ENCODE assay signal across 32 mouse cellular contexts in genomic region chr10:128005479-128005878, GRCm38 (mm10). TPM values are rescaled to one million over a fixed set of nuclear protein-coding genes. Genes with fewer than 3 reads are reported as not detected.
A peak's percentile ranks its signal among the peaks of the same experiment; 100 is the strongest.
DNase-seq lines count a peak whose midpoint lies in the region; ATAC-seq and TF ChIP-seq lines count a peak whose summit lies in the region.
"Had no signal": no experiment of that assay in that cellular context is flagged by ENCODE, and none has a peak within 500 bp of the region (broad histone marks: within the 10 kb centered on the region; RNA-seq: fewer than 3 reads in every experiment).

No protein-coding gene starts in this region.

- no peaks in the 10 kb centered on the region for H3K36me3 ChIP-seq in liver, postnatal 0 days (replicated peaks; ENCODE audit: insufficient read depth, low read length)
- no peaks in the 10 kb centered on the region for H3K36me3 ChIP-seq in intestine, postnatal 0 days (ENCODE audit: control insufficient read depth, insufficient read depth)
- H3K36me3 ChIP-seq in stomach, embryonic 16.5 days (ENCODE audit: control insufficient read depth, insufficient read depth, low read length): no peaks in the 10 kb centered on the region
- H3K36me3 ChIP-seq: forebrain, embryonic 10.5 days; G1E; heart, embryonic 12.5 days; heart, embryonic 15.5 days; hindbrain, embryonic 10.5 days; hindbrain, embryonic 13.5 days had no signal

- DNase-seq in liver, postnatal 0 days: no peak
- DNase-seq in liver: no peak
- DNase-seq in frontal cortex, postnatal 14 days (ENCODE audit: low spot score in 2 of 2): no peak
- no peak for DNase-seq in adrenal gland, postnatal 4 days (ENCODE audit: low spot score in 2 of 2)
- no peak for DNase-seq in cerebellum, adult 11-12 months
- DNase-seq: adrenal gland, postnatal 10 days; B cell, adult 2 months; cerebellum, adult 18-20 months; cerebellum, adult 9-10 months; cerebellum, postnatal 14 days; forebrain, postnatal 0 days; gastrocnemius, postnatal 25 days; heart, adult 18-20 months; heart, postnatal 10 days; heart, postnatal 36 days had no signal

- H3K27me3 ChIP-seq in liver, postnatal 0 days (ENCODE audit: insufficient read depth, low read length): no peaks in the 10 kb centered on the region
- no peaks in the 10 kb centered on the region for H3K27me3 ChIP-seq in intestine, postnatal 0 days (replicated peaks; ENCODE audit: control insufficient read depth, insufficient read depth, low read length)
- H3K27me3 ChIP-seq in stomach, embryonic 16.5 days (ENCODE audit: control insufficient read depth, insufficient read depth, low read length): no peaks in the 10 kb centered on the region
- H3K27me3 ChIP-seq: CH12.LX; forebrain, embryonic 13.5 days; heart, embryonic 12.5 days; heart, embryonic 15.5 days; hindbrain, embryonic 13.5 days had no signal

- 74% methylated on average over 8 of the region's 8 CpGs for WGBS in liver, postnatal 0 days (ENCODE audit: insufficient replicate concordance)
- WGBS in intestine, postnatal 0 days: 53% methylated on average over 8 of the region's 8 CpGs
- 62% methylated on average over 8 of the region's 8 CpGs for WGBS in stomach, embryonic 16.5 days

- no peak overlapping the region for H3K9ac ChIP-seq in liver, postnatal 0 days (replicated peaks)
- H3K9ac ChIP-seq in intestine, postnatal 0 days (ENCODE audit: low read depth, low read length): no peak overlapping the region
- H3K9ac ChIP-seq in stomach, embryonic 16.5 days (ENCODE audit: low read length): no peak overlapping the region
- H3K9ac ChIP-seq: forebrain, embryonic 13.5 days; forebrain, postnatal 0 days; heart, embryonic 12.5 days; heart, embryonic 15.5 days; hindbrain, embryonic 13.5 days had no signal

- no peak overlapping the region for H3K4me2 ChIP-seq in liver, postnatal 0 days (ENCODE audit: low read depth, low read length)
- H3K4me2 ChIP-seq in intestine, postnatal 0 days (replicated peaks; ENCODE audit: low read depth): no peak overlapping the region
- H3K4me2 ChIP-seq in stomach, embryonic 16.5 days (ENCODE audit: low read depth, low read length): no peak overlapping the region
- H3K4me2 ChIP-seq: forebrain, embryonic 13.5 days; heart, embryonic 12.5 days; heart, embryonic 15.5 days; hindbrain, embryonic 13.5 days had no signal

- H3K4me3 ChIP-seq in liver, postnatal 0 days (ENCODE audit: low read depth, low read length): no peak overlapping the region
- no peak overlapping the region for H3K4me3 ChIP-seq in intestine, postnatal 0 days (ENCODE audit: low read depth, low read length)
- H3K4me3 ChIP-seq in stomach, embryonic 16.5 days (replicated peaks; ENCODE audit: low read length): no peak overlapping the region
- H3K4me3 ChIP-seq: forebrain, embryonic 10.5 days; forebrain, embryonic 13.5 days; heart, embryonic 12.5 days; heart, embryonic 15.5 days; hindbrain, embryonic 10.5 days; hindbrain, embryonic 13.5 days had no signal

- TF ChIP-seq CTCF in liver, postnatal 0 days (IDR thresholded peaks at IDR 0.05; ENCODE audit: low read depth): no peak
- no peak for TF ChIP-seq CTCF in intestine, postnatal 0 days (IDR thresholded peaks at IDR 0.05; ENCODE audit: low read depth)

- no peaks in the 10 kb centered on the region for H3K9me3 ChIP-seq in liver, postnatal 0 days (ENCODE audit: low read length)
- no peaks in the 10 kb centered on the region for H3K9me3 ChIP-seq in intestine, postnatal 0 days (ENCODE audit: control insufficient read depth)
- no peaks in the 10 kb centered on the region for H3K9me3 ChIP-seq in stomach, embryonic 16.5 days (replicated peaks; ENCODE audit: control insufficient read depth, low read length)
- H3K9me3 ChIP-seq: forebrain, embryonic 10.5 days; forebrain, embryonic 13.5 days; G1E; heart, embryonic 12.5 days; heart, embryonic 15.5 days; hindbrain, embryonic 10.5 days; hindbrain, embryonic 13.5 days had no signal

- ATAC-seq in liver, postnatal 0 days: peak; percentile 18
- ATAC-seq in intestine, postnatal 0 days: peak; percentile 86
- peak; percentile 61; the same call in 1 of the 2 replicates for ATAC-seq in stomach, embryonic 16.5 days (ENCODE audit: insufficient read depth, low FRiP score)
- ATAC-seq: forebrain, embryonic 13.5 days; forebrain, postnatal 0 days; hindbrain, embryonic 16.5 days; Patski had no signal

- peak overlapping the region; percentile 17 for H3K27ac ChIP-seq in liver, postnatal 0 days (ENCODE audit: low read depth)
- H3K27ac ChIP-seq in intestine, postnatal 0 days (ENCODE audit: low read depth, low read length): peak overlapping the region; percentile 80
- peak overlapping the region; percentile 39; the same call in 1 of the 2 replicates for H3K27ac ChIP-seq in stomach, embryonic 16.5 days (ENCODE audit: low read length)
- H3K27ac ChIP-seq: forebrain, embryonic 10.5 days; forebrain, embryonic 13.5 days; heart, embryonic 15.5 days; hindbrain, embryonic 10.5 days; hindbrain, embryonic 13.5 days had no signal

- no peak for TF ChIP-seq EP300 in liver, postnatal 0 days (IDR thresholded peaks at IDR 0.05; ENCODE audit: low read depth)

- no peaks in the 10 kb centered on the region for H3K4me1 ChIP-seq in liver, postnatal 0 days (ENCODE audit: insufficient read depth)
- no peaks in the 10 kb centered on the region for H3K4me1 ChIP-seq in intestine, postnatal 0 days (replicated peaks; ENCODE audit: control insufficient read depth, insufficient read depth, low read length)
- H3K4me1 ChIP-seq in stomach, embryonic 16.5 days (ENCODE audit: control insufficient read depth, insufficient read depth, low read length): no peaks in the 10 kb centered on the region
- H3K4me1 ChIP-seq: forebrain, embryonic 10.5 days; forebrain, embryonic 13.5 days; heart, embryonic 12.5 days; heart, embryonic 15.5 days; hindbrain, embryonic 10.5 days; hindbrain, embryonic 13.5 days had no signal

RNA-seq across cellular contexts. Expression of gene Hsd17b6, which starts 1.9 kb away (rescaled TPM):
- polyA plus RNA-seq in liver, postnatal 0 days (2015; fragmentation: Nextera tagmentation; extraction: Ambion mirVana): 29.5 and 32.4 TPM in 2 replicates
- polyA plus RNA-seq in intestine, postnatal 0 days (2015; fragmentation: Nextera tagmentation; extraction: Ambion mirVana): 0.74 and 0.86 TPM in 2 replicates
- polyA plus RNA-seq in stomach, embryonic 16.5 days (2015; fragmentation: Nextera tagmentation; extraction: Ambion mirVana): not detected in 2 replicates
- 1 to 10 TPM in 1 of 2 experiments, under 1 TPM in 1; 0.22 to 8.9 TPM for total RNA-seq in adrenal gland, postnatal 4 days (2021)
- total RNA-seq: adrenal gland, adult 18-20 months; forebrain, postnatal 0 days; gastrocnemius, adult 8-10 months; gastrocnemius, postnatal 25 days; heart, adult 18-20 months; heart, postnatal 10 days; heart, postnatal 36 days had no signal
- polyA plus RNA-seq: brain, embryonic 14.5 days; embryonic facial prominence, embryonic 11.5 days; forebrain, embryonic 10.5 days; forebrain, embryonic 13.5 days; forebrain, postnatal 0 days; G1E; gonadal fat pad, adult 2 months; heart, embryonic 12.5 days; heart, embryonic 15.5 days; hindbrain, embryonic 10.5 days; hindbrain, embryonic 13.5 days; hindbrain, embryonic 16.5 days; Patski had no signal

RNA-seq across cellular contexts. Expression of gene Prim1, which starts 9.5 kb away (rescaled TPM):
- polyA plus RNA-seq in liver, postnatal 0 days (2015; fragmentation: Nextera tagmentation; extraction: Ambion mirVana): 26.2 and 29.1 TPM in 2 replicates
- polyA plus RNA-seq in intestine, postnatal 0 days (2015; fragmentation: Nextera tagmentation; extraction: Ambion mirVana): 18.7 and 22.1 TPM in 2 replicates
- polyA plus RNA-seq in stomach, embryonic 16.5 days (2015; fragmentation: Nextera tagmentation; extraction: Ambion mirVana): 64.6 and 68.4 TPM in 2 replicates
- total RNA-seq in adrenal gland, postnatal 4 days (2021): 10 to 100 TPM; 22.3 to 26.6 TPM

RNA-seq across cellular contexts. Expression of gene Naca, which starts 29.9 kb away (rescaled TPM):
- polyA plus RNA-seq in liver, postnatal 0 days (2015; fragmentation: Nextera tagmentation; extraction: Ambion mirVana): 384 and 394 TPM in 2 replicates
- polyA plus RNA-seq in intestine, postnatal 0 days (2015; fragmentation: Nextera tagmentation; extraction: Ambion mirVana): 511 and 531 TPM in 2 replicates
- 625 and 721 TPM in 2 replicates for polyA plus RNA-seq in stomach, embryonic 16.5 days (2015; fragmentation: Nextera tagmentation; extraction: Ambion mirVana)
- 100 to 1,000 TPM; 823 to 829 TPM for total RNA-seq in adrenal gland, postnatal 4 days (2021)

RNA-seq across cellular contexts. Expression of gene Ptges3, which starts 53.3 kb away (rescaled TPM):
- 193 and 194 TPM in 2 replicates for polyA plus RNA-seq in liver, postnatal 0 days (2015; fragmentation: Nextera tagmentation; extraction: Ambion mirVana)
- 264 and 269 TPM in 2 replicates for polyA plus RNA-seq in intestine, postnatal 0 days (2015; fragmentation: Nextera tagmentation; extraction: Ambion mirVana)
- polyA plus RNA-seq in stomach, embryonic 16.5 days (2015; fragmentation: Nextera tagmentation; extraction: Ambion mirVana): 374 and 406 TPM in 2 replicates
- 100 to 1,000 TPM; 152 to 160 TPM for total RNA-seq in adrenal gland, postnatal 4 days (2021)

Comparison
In these comparisons a context has a peak if more than half of its experiments do, and no peak if none do; other contexts are left out.
1. ATAC-seq: peak in every context shown above with its lines; median percentile 86 in intestine, postnatal 0 days; 61 in stomach, embryonic 16.5 days; 18 in liver, postnatal 0 days.
2. H3K27ac ChIP-seq: peak in every context shown above with its lines; median percentile 80 in intestine, postnatal 0 days; 39 in stomach, embryonic 16.5 days; 17 in liver, postnatal 0 days.
3. RNA of gene Hsd17b6, which starts 1.9 kb away (polyA plus RNA-seq): 29.5 to 32.4 TPM in liver, postnatal 0 days; 0.74 to 0.86 TPM in intestine, postnatal 0 days and not detected in stomach, embryonic 16.5 days; every median in the first group is over 10 times any median in the second.